Mouse (Mus musculus) neural tube, embryonic 13.5 days (tissue): ENCODE data around the gene Pdzrn3. TPM values are rescaled to one million over a fixed set of nuclear protein-coding genes. Genes with fewer than 3 reads are reported as not detected.

Experiments used
- ATAC-seq: fragments of 200-750 bp; cut with Nextera tagmentation; 2 replicates; pipeline ENCODE4 v1.8.0; 2017; ENCODE audit warnings: low read depth, mild to moderate bottlenecking, moderate TSS enrichment, moderate library complexity
- H3K27ac ChIP-seq: fragments of 300-500 bp; sonication (generic); replicated peaks from 2 replicates; pipeline ENCODE4 v1.5.1; 2015; ENCODE audit warnings: moderate library complexity, mild to moderate bottlenecking, inconsistent platforms
- H3K27me3 ChIP-seq: fragments of 300-500 bp; sonication (generic); 2 replicates; pipeline ENCODE4 v1.6.1; 2015; ENCODE audit warnings: mild to moderate bottlenecking, inconsistent platforms
- H3K36me3 ChIP-seq: fragments of 300-500 bp; sonication (generic); 2 replicates; pipeline ENCODE4 v1.6.1; 2015; ENCODE audit warnings: mild to moderate bottlenecking, inconsistent platforms
- H3K4me1 ChIP-seq: fragments of 300-500 bp; sonication (generic); replicated peaks from 2 replicates; pipeline ENCODE4 v1.6.1; 2015; ENCODE audit warnings: inconsistent platforms
- H3K4me2 ChIP-seq: fragments of 300-500 bp; sonication (generic); 2 replicates; pipeline ENCODE4 v1.6.1; 2015; ENCODE audit warnings: inconsistent platforms, mild to moderate bottlenecking, moderate library complexity
- H3K4me3 ChIP-seq: fragments of 300-500 bp; sonication (generic); 2 replicates; pipeline ENCODE4 v1.5.1; 2015; ENCODE audit warnings: mild to moderate bottlenecking, inconsistent platforms
- H3K9ac ChIP-seq: fragments of 300-500 bp; sonication (generic); 2 replicates; pipeline ENCODE4 v1.6.1; 2015; ENCODE audit warnings: moderate library complexity, mild to moderate bottlenecking, inconsistent platforms
- H3K9me3 ChIP-seq: fragments of 300-500 bp; sonication (generic); 2 replicates; pipeline ENCODE4 v1.6.1; 2016; ENCODE audit warnings: inconsistent platforms
- WGBS: fragments of 180-500 bp; shearing (Covaris S2); methylation state at CpG from one replicate; pipeline ENCODE4 v1.1.7; 2015; 5-methylcytosine and 5-hydroxymethylcytosine counted together
- polyA plus RNA-seq: library from polyadenylated mRNA; unstranded; fragments of >200 nt; fragmentation: Nextera tagmentation; extraction: Ambion mirVana; gene quantifications from 2 replicates; pipeline ENCODE4 v1.2.1, GENCODE M21; 2015

Gene Pdzrn3
- polyA plus RNA-seq: 25.5 and 29.1 TPM in 2 replicates

DNA sequence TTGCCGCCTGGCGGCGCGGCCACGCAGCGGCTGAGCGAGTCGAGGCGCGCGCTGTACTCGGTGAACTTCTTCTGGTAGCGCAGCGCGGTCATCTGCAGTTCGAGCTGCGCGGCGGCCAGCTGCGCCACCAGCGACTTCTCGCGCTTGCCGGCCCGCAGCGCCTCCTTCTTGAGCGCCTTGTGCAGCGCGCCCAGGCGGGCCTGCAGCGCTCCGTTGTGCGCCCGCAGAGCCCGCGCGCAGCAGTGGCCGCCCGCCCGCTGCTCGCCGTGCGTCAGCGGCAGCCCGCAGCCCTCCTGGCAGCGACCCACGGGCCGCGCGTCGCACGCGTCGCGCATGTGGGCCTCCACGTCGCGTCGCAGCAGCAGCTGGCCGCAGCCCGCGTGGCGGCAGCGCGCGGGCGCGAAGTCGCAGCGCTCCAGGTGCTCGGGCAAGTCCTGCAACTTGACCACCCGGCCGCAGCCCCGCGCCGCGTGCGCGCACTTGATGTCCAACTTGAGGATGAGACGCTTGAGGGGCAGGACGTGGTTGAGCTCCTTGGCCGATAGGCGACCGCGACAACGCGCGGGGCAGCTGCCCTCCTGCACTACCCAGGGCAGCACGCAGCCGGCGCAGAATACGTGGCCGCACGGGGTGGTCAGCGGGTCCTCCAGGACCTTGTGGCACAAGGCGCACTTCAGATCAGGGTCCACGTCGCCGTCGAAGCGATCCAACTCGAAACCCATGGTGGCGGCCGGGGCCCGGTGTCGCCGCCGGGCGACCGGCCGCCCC lies at the start of gene Pdzrn3:
Gene Pdzrn3, minus strand, starts transcription at position 731 of the 768 bp plus-strand sequence.
- H3K4me1 ChIP-seq: peaks cover 44% of the 10 kb centered on the region
- H3K27ac ChIP-seq: peak within 1 kb of the TSS; percentile 84
- peak within 1 kb of the TSS; percentile 58 for H3K4me3 ChIP-seq
- H3K9me3 ChIP-seq: no peaks in the 10 kb centered on the region
- H3K9ac ChIP-seq: peak within 1 kb of the TSS; percentile 74
- peak within 1 kb of the TSS; percentile 98 for H3K4me2 ChIP-seq
- peaks cover 21% of the 10 kb centered on the region for H3K27me3 ChIP-seq
- no peaks in the 10 kb centered on the region for H3K36me3 ChIP-seq
- whole genome bisulfite sequencing: under 1% methylated on average over 109 of the region's 111 CpGs
- ATAC-seq: peak; percentile 80

DNA sequence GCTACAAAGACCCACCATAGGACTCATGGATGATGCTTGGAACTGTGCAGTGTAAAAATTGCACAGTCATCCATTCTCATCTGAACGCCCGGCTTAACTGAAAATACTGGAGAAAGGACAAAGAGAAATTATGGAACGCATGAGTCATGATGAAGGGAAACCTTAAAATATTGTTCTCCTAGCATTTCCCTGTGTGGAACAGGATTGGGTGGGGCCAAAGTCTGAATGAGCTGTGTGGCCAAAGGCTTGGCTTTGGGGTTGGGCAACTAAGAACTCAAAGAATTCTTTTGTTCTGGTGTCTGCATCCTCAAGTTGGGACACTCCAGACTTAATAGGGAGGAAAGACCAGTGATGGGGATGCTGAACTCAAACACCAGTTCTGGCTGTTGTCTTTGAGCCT lies 49.6 kb upstream of the Pdzrn3 start:
- no peaks in the 10 kb centered on the region for H3K27me3 ChIP-seq
- H3K27ac ChIP-seq: no peak overlapping the region
- 93% methylated on average over 3 of the region's 3 CpGs for WGBS
- peaks cover 13% of the 10 kb centered on the region for H3K4me1 ChIP-seq
- no peak for ATAC-seq
- no peaks in the 10 kb centered on the region for H3K9me3 ChIP-seq
- no peak overlapping the region for H3K9ac ChIP-seq
- no peak overlapping the region for H3K4me2 ChIP-seq
- no peaks in the 10 kb centered on the region for H3K36me3 ChIP-seq
- H3K4me3 ChIP-seq: no peak overlapping the region

DNA sequence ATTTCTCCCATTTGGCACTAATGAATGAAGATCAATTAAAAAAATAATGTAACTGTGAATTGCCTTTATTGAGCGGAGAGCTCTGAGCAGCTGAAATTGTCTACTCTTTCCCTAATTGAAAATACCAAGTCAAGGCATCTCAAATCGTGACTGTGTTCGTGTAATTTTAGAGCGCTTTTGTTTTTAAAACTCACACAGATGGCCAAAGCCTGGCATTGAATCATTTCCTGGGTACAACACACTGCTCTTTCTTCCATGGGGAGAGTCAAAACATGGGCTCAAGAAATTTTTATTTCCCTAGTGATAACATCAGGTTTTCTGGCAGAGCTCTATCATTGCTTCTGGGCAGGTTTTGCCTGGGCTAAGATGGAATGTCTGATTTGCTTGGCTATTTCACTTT lies 48.6 kb upstream of the Pdzrn3 start:
- ATAC-seq: peak; percentile 36; the same call in 1 of the 2 replicates

DNA sequence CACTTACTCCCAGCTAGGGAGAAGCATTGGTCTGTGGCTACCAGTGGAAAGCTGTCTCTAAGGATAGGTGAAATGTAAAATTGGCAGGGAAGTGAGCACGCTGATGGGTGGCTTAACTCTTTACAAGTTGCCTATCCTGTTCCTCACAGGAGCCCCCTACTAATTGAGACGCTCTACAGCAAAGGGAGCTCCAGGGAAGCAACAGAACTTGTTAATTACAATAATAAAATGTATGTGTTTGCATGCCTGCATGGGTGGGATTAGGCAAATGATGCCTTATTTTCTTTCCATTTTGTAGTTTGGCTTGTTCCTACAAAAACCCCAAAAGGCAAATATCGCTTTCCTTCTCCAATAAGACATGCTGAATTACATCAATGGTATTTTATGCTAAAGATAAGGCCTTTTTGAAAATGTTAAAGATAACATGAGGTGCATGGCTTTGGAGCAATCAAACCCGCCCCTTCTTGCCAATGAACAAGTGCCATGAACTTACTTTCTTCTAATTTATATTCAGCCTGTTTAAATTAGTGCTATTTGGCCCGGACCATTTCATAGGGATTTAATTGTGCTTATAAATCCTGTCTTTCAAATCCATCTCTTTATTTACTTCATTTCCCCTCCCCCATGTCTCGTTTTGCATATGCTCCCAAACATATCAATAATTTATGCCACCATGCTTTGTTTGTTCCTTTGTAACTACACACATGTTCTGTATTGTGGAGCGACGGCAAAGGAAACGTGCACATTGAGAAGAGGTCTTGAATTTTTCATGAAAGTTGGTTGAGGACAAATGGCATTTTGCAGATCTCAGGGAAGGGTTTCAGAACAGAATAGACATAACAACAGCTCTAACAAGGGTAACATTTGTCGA lies 44.6 kb upstream of the Pdzrn3 start:
- H3K9me3 ChIP-seq: no peaks in the 10 kb centered on the region
- 0 out of 2 replicates have a peak, but pooled peaks cover 2% of the 10 kb centered on the region for H3K27me3 ChIP-seq
- H3K4me2 ChIP-seq: no peak overlapping the region
- H3K36me3 ChIP-seq: no peaks in the 10 kb centered on the region
- WGBS: 28% methylated on average over 10 of the region's 10 CpGs
- ATAC-seq: no peak
- peaks cover 17% of the 10 kb centered on the region for H3K4me1 ChIP-seq
- H3K4me3 ChIP-seq: no peak overlapping the region
- no peak overlapping the region for H3K27ac ChIP-seq
- no peak overlapping the region for H3K9ac ChIP-seq

More for the DNA sequence above, 48.6 kb upstream of the Pdzrn3 start:
- Histone ChIP-seq H3K4me3 (no peak overlapping the region), H3K27ac (no peak overlapping the region; the same call in 1 of the 2 replicates), H3K4me2 (no peak overlapping the region), H3K27me3 (no peaks in the 10 kb centered on the region), H3K4me1 (peaks cover 17% of the 10 kb centered on the region), H3K9me3 (no peaks in the 10 kb centered on the region), H3K9ac (no peak overlapping the region), H3K36me3 (no peaks in the 10 kb centered on the region)
- WGBS: 51% methylated on average over 4 of the region's 4 CpGs

DNA sequence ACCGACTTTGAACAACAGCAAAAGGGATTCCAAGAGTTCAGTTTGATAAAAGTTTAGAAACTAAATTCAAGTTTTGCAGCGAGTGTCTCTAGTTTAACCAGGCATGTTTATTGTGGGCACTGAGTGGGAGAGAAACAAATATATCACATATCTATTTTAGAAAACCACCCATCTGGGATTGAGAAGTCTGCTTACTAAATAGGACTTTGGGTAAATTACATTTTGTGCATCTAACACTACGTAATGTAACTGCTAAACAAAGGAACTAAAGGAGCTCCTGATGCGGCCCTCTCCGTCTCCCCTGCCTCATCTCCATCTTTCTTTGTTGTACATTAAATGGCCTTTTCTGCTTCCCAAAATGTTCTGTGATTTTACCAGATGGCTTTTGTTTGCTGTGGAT lies 40.5 kb upstream of the Pdzrn3 start:
- 0 out of 2 replicates have a peak, but pooled peaks cover 2% of the 10 kb centered on the region for H3K27me3 ChIP-seq
- ATAC-seq: no peak
- 77% methylated on average over 5 of the region's 5 CpGs for WGBS
- no peak overlapping the region for H3K4me3 ChIP-seq
- no peaks in the 10 kb centered on the region for H3K36me3 ChIP-seq
- no peak overlapping the region for H3K27ac ChIP-seq
- H3K4me1 ChIP-seq: peaks cover 11% of the 10 kb centered on the region; the same call in 1 of the 2 replicates
- no peak overlapping the region for H3K4me2 ChIP-seq
- H3K9ac ChIP-seq: no peak overlapping the region
- H3K9me3 ChIP-seq: no peaks in the 10 kb centered on the region

DNA sequence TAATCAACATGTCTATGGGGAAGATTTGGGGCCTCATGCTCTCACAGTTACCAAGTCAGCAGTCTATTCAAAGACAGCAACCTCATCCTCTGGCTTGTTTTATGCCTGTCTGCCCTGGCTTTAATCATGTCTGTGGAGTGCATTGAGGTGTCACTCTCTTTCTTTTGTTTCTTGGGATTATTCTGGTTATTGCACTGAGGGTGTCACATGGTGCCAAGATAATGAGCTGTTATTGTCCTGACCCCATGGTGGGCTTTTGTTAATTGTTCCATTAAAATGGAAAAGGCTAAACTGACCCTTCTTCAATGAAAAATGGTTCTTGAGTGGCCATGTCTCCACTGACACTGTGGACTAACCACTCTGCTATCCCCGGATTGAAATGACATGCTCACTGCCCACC lies 34.0 kb upstream of the Pdzrn3 start:
- ATAC-seq: no peak
- no peaks in the 10 kb centered on the region for H3K4me1 ChIP-seq
- no peak overlapping the region for H3K4me2 ChIP-seq
- no peak overlapping the region for H3K4me3 ChIP-seq
- H3K36me3 ChIP-seq: no peaks in the 10 kb centered on the region
- no peak overlapping the region for H3K9ac ChIP-seq
- no peaks in the 10 kb centered on the region for H3K27me3 ChIP-seq
- no peak overlapping the region for H3K27ac ChIP-seq
- no peaks in the 10 kb centered on the region for H3K9me3 ChIP-seq
- 6% methylated on average over 1 of the region's 1 CpGs for WGBS

DNA sequence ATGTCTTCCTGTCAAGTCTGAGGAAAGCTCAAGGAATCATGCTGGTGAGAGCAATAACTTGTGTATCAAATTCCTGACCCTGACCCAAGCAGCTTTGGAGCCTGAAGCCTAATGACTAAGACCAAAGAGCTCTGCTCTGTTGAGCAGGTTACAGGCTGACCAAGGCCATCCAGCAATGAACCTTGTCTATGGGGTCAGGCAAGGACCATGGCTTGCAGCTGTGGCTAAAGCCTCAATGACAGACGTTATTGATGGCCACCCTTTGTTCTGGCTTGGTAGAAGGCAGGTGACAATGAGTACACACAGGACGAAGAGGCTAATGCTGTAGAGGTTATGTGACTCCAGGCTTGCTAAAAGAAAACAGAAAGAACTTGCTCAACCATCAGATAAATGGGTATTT lies 33.4 kb upstream of the Pdzrn3 start:
- Histone ChIP-seq H3K27me3 (no peaks in the 10 kb centered on the region), H3K36me3 (no peaks in the 10 kb centered on the region), H3K4me1 (no peaks in the 10 kb centered on the region), H3K4me3 (no peak overlapping the region), H3K27ac (no peak overlapping the region), H3K4me2 (no peak overlapping the region), H3K9ac (no peak overlapping the region), H3K9me3 (no peaks in the 10 kb centered on the region)
- no peak for ATAC-seq
- WGBS: 10% methylated on average over 2 of the region's 2 CpGs

DNA sequence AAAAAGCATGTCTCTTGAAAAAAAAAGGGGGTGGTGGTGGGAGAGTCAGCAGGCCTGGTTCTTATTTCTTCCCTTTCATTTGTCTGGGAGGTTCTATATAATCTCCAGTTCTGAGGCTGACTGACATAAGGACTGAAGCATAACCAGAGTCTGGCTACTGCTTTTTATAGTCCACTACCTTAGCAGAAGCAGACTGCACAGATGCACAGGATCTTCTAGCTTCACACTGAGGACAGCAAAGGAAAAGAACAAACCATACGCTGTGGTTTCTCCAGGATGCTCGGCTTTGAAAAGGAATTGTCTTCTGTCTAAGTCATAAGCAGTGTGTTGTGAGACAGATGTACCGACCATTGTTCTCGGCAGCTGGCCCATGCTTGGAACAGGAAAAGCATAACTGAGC lies 19.0 kb upstream of the Pdzrn3 start:
- Histone ChIP-seq H3K4me1 (no peaks in the 10 kb centered on the region), H3K27me3 (no peaks in the 10 kb centered on the region), H3K9ac (no peak overlapping the region), H3K36me3 (no peaks in the 10 kb centered on the region), H3K4me3 (no peak overlapping the region), H3K27ac (no peak overlapping the region), H3K4me2 (no peak overlapping the region), H3K9me3 (no peaks in the 10 kb centered on the region)
- WGBS: 72% methylated on average over 4 of the region's 4 CpGs
- ATAC-seq: no peak

DNA sequence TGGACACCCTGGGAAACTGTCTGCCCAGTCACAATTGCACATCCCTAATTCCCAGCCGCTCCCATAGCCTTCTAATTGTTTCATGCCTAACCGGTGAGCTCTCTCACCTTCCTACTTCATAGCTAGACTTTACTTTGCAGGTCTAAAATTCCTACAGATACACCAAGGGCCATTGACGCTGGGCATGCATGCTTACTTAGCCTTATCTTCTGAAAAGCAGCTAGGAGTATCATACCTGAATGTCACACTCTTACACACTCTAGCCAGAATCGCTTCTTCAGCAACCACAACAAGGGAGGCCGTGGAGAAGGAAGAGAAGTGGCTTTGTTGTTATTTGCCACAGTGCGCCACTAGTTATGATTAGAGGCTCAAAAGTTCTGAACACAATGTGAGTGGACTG lies 18.2 kb upstream of the Pdzrn3 start:
- Histone ChIP-seq H3K4me1 (no peaks in the 10 kb centered on the region), H3K36me3 (no peaks in the 10 kb centered on the region), H3K27ac (no peak overlapping the region), H3K9ac (no peak overlapping the region), H3K4me2 (no peak overlapping the region), H3K27me3 (no peaks in the 10 kb centered on the region), H3K9me3 (no peaks in the 10 kb centered on the region), H3K4me3 (no peak overlapping the region)
- ATAC-seq: no peak
- 94% methylated on average over 6 of the region's 6 CpGs for WGBS

DNA sequence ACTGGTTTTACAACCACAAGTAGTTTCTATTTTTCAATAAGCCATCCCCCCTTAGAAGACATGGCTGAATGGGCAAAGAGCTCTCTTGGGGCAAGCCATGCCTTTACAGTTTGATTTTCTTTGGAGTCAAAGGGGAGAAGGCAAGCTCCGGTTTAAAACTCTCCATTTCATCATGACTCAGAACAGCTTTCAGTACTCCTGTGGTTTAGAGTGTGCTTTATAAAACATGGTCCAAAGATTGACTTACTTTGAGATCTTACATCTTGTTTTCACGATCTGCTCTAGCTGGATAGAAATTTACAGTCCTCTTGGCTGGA lies 15.1 kb upstream of the Pdzrn3 start:
- WGBS: 71% methylated on average over 2 of the region's 2 CpGs
- Histone ChIP-seq H3K4me2 (no peak overlapping the region), H3K4me3 (no peak overlapping the region), H3K27ac (no peak overlapping the region), H3K9me3 (no peaks in the 10 kb centered on the region), H3K4me1 (no peaks in the 10 kb centered on the region), H3K36me3 (no peaks in the 10 kb centered on the region), H3K27me3 (no peaks in the 10 kb centered on the region), H3K9ac (no peak overlapping the region)
- ATAC-seq: no peak

DNA sequence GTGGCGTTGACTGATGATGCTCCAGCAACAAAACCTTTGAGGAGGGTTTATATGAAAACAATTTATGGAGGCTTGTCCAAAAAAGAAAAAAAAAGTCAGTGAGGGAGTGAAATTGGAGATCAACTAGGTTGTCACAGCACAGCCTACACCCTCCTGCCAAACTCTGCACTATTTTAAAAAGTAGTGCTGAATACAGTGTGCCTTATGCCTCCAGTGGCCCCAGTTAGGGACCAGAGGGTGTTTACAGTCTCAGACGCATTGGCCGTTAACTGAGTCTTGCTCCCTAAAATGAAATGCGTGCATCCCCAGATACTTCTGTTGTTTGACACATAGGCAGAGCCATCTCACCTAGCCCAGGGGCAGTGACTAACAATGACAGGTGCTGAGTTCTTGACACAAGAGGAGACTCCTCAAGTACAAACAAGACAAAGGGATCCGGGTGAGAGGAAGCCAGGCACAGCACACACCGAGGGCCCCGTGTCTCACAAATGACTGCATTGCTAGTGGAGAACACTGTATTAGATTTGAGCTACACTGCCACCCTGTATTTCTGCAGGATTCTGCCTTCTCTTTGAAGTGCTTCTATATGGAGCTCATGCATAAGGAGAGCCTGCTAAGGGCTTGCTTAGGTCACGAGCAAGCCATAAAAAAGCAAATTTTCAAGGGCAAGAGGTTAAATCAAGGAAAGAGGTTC lies 14.6 kb upstream of the Pdzrn3 start:
- Histone ChIP-seq H3K36me3 (no peaks in the 10 kb centered on the region), H3K9me3 (no peaks in the 10 kb centered on the region), H3K4me1 (no peaks in the 10 kb centered on the region), H3K4me3 (no peak overlapping the region), H3K9ac (no peak overlapping the region), H3K27ac (no peak overlapping the region), H3K4me2 (no peak overlapping the region), H3K27me3 (no peaks in the 10 kb centered on the region)
- ATAC-seq: no peak
- WGBS: 76% methylated on average over 8 of the region's 8 CpGs

DNA sequence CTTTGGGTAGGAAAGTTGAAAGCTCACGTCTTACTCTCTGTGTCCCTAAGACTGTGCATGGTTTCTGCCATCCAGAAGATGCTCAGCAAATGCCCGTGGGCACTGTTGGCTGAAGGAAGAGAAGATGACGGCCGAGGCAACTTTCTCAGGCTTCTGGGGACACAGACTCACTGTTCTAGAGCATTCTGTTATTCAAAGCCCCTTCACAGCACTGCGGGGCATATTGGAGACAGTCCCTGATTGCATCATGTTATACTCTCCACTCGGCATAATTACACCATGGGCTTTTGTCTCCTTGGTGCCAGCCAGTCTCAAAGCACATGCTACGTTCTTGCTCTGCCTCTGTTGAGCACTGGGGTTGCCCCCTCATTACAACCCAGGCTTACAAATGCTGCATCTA lies 7.8 kb upstream of the Pdzrn3 start:
- ATAC-seq: peak; percentile 86
- peak overlapping the region; percentile 53 for H3K27ac ChIP-seq
- no peak overlapping the region for H3K4me3 ChIP-seq
- H3K27me3 ChIP-seq: peaks cover 4% of the 10 kb centered on the region; the same call in 1 of the 2 replicates
- 62% methylated on average over 7 of the region's 7 CpGs for WGBS
- no peaks in the 10 kb centered on the region for H3K9me3 ChIP-seq
- H3K4me2 ChIP-seq: no peak overlapping the region
- H3K9ac ChIP-seq: no peak overlapping the region
- H3K4me1 ChIP-seq: peaks cover 19% of the 10 kb centered on the region
- no peaks in the 10 kb centered on the region for H3K36me3 ChIP-seq
